Mouse (Mus musculus) hindbrain, embryonic 16.5 days (tissue): ENCODE data around the gene Pip4p1. TPM values are rescaled to one million over a fixed set of nuclear protein-coding genes. Genes with fewer than 3 reads are reported as not detected.
"Not testable (repeated sequence)": the region's sequence is repeated elsewhere in the genome, so short reads cannot be mapped to it uniquely, and the experiment has no call there.

Experiments used
- ATAC-seq: fragments of 200-750 bp; cut with Nextera tagmentation; 2 replicates; pipeline ENCODE4 v1.8.0; 2017; ENCODE audit warnings: moderate TSS enrichment, moderate library complexity
- H3K27ac ChIP-seq: fragments of 300-500 bp; sonication (generic); 2 replicates; pipeline ENCODE4 v1.5.1; 2014; ENCODE audit warnings: low read depth, mild to moderate bottlenecking, control low read depth, low read length, moderate library complexity
- H3K27me3 ChIP-seq: fragments of 300-500 bp; sonication (generic); replicated peaks from 2 replicates; pipeline ENCODE4 v1.6.1; 2014; ENCODE audit warnings: low read length; ENCODE audit not compliant: control insufficient read depth, insufficient read depth
- H3K36me3 ChIP-seq: fragments of 300-500 bp; sonication (generic); 2 replicates; pipeline ENCODE4 v1.6.1; 2014; ENCODE audit warnings: mild to moderate bottlenecking, low read length, moderate library complexity, mixed read lengths; ENCODE audit not compliant: control insufficient read depth, insufficient read depth
- H3K4me1 ChIP-seq: fragments of 300-500 bp; sonication (generic); 2 replicates; pipeline ENCODE4 v1.6.1; 2014; ENCODE audit warnings: low read depth, low read length; ENCODE audit not compliant: control insufficient read depth, insufficient read depth
- H3K4me2 ChIP-seq: fragments of 300-500 bp; sonication (generic); 2 replicates; pipeline ENCODE4 v1.6.1; 2014; ENCODE audit warnings: mild to moderate bottlenecking, low read length, control low read depth, moderate library complexity
- H3K4me3 ChIP-seq: fragments of 300-500 bp; sonication (generic); 2 replicates; pipeline ENCODE4 v1.5.1; 2014; ENCODE audit warnings: mild to moderate bottlenecking, low read length, control low read depth, moderate library complexity
- H3K9ac ChIP-seq: fragments of 300-500 bp; sonication (generic); 2 replicates; pipeline ENCODE4 v1.6.1; 2014; ENCODE audit warnings: low read depth, mild to moderate bottlenecking, control low read depth, low read length, moderate library complexity
- H3K9me3 ChIP-seq: fragments of 300-500 bp; sonication (generic); 2 replicates; pipeline ENCODE4 v1.6.1; 2014; ENCODE audit warnings: mild to moderate bottlenecking, low read length, moderate library complexity; ENCODE audit not compliant: control insufficient read depth
- WGBS: fragments of 180-500 bp; shearing (Covaris S2); extraction: QIAGEN DNeasy Blood & Tissue Kit; methylation state at CpG from one replicate; pipeline ENCODE4 v1.1.7; 2014; 5-methylcytosine and 5-hydroxymethylcytosine counted together
- polyA plus RNA-seq: library from polyadenylated mRNA; unstranded; fragments of >200 nt; fragmentation: Nextera tagmentation; extraction: Ambion mirVana; gene quantifications from 2 replicates; pipeline ENCODE4 v1.2.1, GENCODE M21; 2015

Pip4p1 gene
- polyA plus RNA-seq, 1 experiment from 2014 or later = 104 TPM

GRCm38 (mm10) chr14:50925111-50925920 lies 5.3 kb downstream of the Pip4p1 start:
- H3K9me3 ChIP-seq = no peaks in the 10 kb centered on the region
- peak overlapping the region; percentile 80 for H3K9ac ChIP-seq
- peaks cover 22% of the 10 kb centered on the region for H3K36me3 ChIP-seq
- WGBS = 1% methylated on average over 38 of the region's 38 CpGs
- no peaks in the 10 kb centered on the region for H3K27me3 ChIP-seq
- H3K4me1 ChIP-seq = peaks cover 28% of the 10 kb centered on the region
- peak overlapping the region; percentile 95 for H3K4me2 ChIP-seq
- peak; percentile 66 for ATAC-seq
- H3K4me3 ChIP-seq = peak overlapping the region; percentile 85
- peak overlapping the region; percentile 82 for H3K27ac ChIP-seq

- Histone ChIP-seq H3K4me3 (peak within 1 kb of the TSS; percentile 85), H3K9ac (peak within 1 kb of the TSS; percentile 80), H3K9me3 (no peaks in the 10 kb centered on the region), H3K4me2 (peak within 1 kb of the TSS; percentile 95), H3K27me3 (no peaks in the 10 kb centered on the region), H3K27ac (peak within 1 kb of the TSS; percentile 82), H3K4me1 (peaks cover 22% of the 10 kb centered on the region), H3K36me3 (peaks cover 22% of the 10 kb centered on the region)
- 0% methylated on average over 51 of the region's 57 CpGs for WGBS
- peak; percentile 97 for ATAC-seq
Measured at GRCm38 (mm10) chr14:50924281-50925064, 6.2 kb downstream of the Pip4p1 start, which contains the start of the genes Osgep and Apex1. TSS of gene Osgep (minus strand) at chr14:50924893. TSS of gene Apex1 (plus strand) at chr14:50924968.

GRCm38 (mm10) chr14:50923437-50923836 lies 7.2 kb downstream of the Pip4p1 start:
- H3K4me1 ChIP-seq = peaks cover 17% of the 10 kb centered on the region
- H3K27ac ChIP-seq, H3K27me3 ChIP-seq, H3K9ac ChIP-seq, ATAC-seq, H3K9me3 ChIP-seq: not testable (repeated sequence)
- H3K4me2 ChIP-seq = peak overlapping the region; percentile 79
- 84% methylated on average over 1 of the region's 1 CpGs for WGBS
- peaks cover 19% of the 10 kb centered on the region for H3K36me3 ChIP-seq
- H3K4me3 ChIP-seq = peak overlapping the region; percentile 85; the same call in 1 of the 2 replicates

- Histone ChIP-seq H3K36me3 (peaks cover 20% of the 10 kb centered on the region), H3K4me1 (no peaks in the 10 kb centered on the region), H3K4me3 (no peak overlapping the region), H3K4me2 (no peak overlapping the region), H3K9ac (no peak overlapping the region), H3K9me3 (no peaks in the 10 kb centered on the region), H3K27ac (no peak overlapping the region), H3K27me3 (no peaks in the 10 kb centered on the region)
- 62% methylated on average over 3 of the region's 3 CpGs for WGBS
- no peak for ATAC-seq
Measured at GRCm38 (mm10) chr14:50911356-50911755, 19.3 kb downstream of the Pip4p1 start.

- ATAC-seq = no peak
- WGBS = 82% methylated on average over 4 of the region's 4 CpGs
- peaks cover 2% of the 10 kb centered on the region; the same call in 1 of the 2 replicates for H3K4me1 ChIP-seq
- no peaks in the 10 kb centered on the region for H3K27me3 ChIP-seq
- no peak overlapping the region for H3K4me2 ChIP-seq
- no peak overlapping the region for H3K9ac ChIP-seq
- H3K27ac ChIP-seq = no peak overlapping the region
- no peak overlapping the region for H3K4me3 ChIP-seq
- no peaks in the 10 kb centered on the region for H3K9me3 ChIP-seq
- peaks cover 6% of the 10 kb centered on the region; the same call in 1 of the 2 replicates for H3K36me3 ChIP-seq
Measured at GRCm38 (mm10) chr14:50908126-50908525, 22.5 kb downstream of the Pip4p1 start.

GRCm38 (mm10) chr14:50905327-50905726 lies 25.3 kb downstream of the Pip4p1 start:
- not testable (repeated sequence) for H3K9me3 ChIP-seq, H3K36me3 ChIP-seq, H3K27ac ChIP-seq, H3K4me2 ChIP-seq, H3K9ac ChIP-seq, ATAC-seq, H3K27me3 ChIP-seq, H3K4me3 ChIP-seq, H3K4me1 ChIP-seq

GRCm38 (mm10) chr14:50904828-50905129 lies 25.9 kb downstream of the Pip4p1 start:
- ATAC-seq = no peak
- no peak overlapping the region for H3K9ac ChIP-seq
- no peak overlapping the region for H3K4me2 ChIP-seq
- peaks cover 2% of the 10 kb centered on the region; the same call in 1 of the 2 replicates for H3K4me1 ChIP-seq
- 87% methylated on average over 4 of the region's 4 CpGs for WGBS
- no peak overlapping the region for H3K4me3 ChIP-seq
- no peak overlapping the region for H3K27ac ChIP-seq
- no peaks in the 10 kb centered on the region for H3K27me3 ChIP-seq
- no peaks in the 10 kb centered on the region for H3K36me3 ChIP-seq
- no peaks in the 10 kb centered on the region for H3K9me3 ChIP-seq

GRCm38 (mm10) chr14:50903973-50904827 lies 26.5 kb downstream of the Pip4p1 start:
- peak overlapping the region; percentile 60 for H3K9ac ChIP-seq
- 2% methylated on average over 26 of the region's 26 CpGs for WGBS
- H3K27me3 ChIP-seq = no peaks in the 10 kb centered on the region
- peaks cover 2% of the 10 kb centered on the region; the same call in 1 of the 2 replicates for H3K4me1 ChIP-seq
- peak; percentile 94 for ATAC-seq
- H3K36me3 ChIP-seq = no peaks in the 10 kb centered on the region
- H3K9me3 ChIP-seq = no peaks in the 10 kb centered on the region
- H3K4me3 ChIP-seq = peak overlapping the region; percentile 41
- peak overlapping the region; percentile 69 for H3K27ac ChIP-seq
- H3K4me2 ChIP-seq = peak overlapping the region; percentile 64
